Mouse (Mus musculus) C2C12 (cell line): ENCODE measurements at regions not wholly inside any gene's neighbourhood (a gene's known extent, or its start where the extent isn't known, plus 50 kb on each side); places are given as distances from the start of the nearest gene placed in this dataset.

Experiments
- CTCF ChIP-seq: IDR thresholded peaks from one replicate; pipeline ENCODE4 v1.5.1; 2011; ENCODE audit not compliant: control insufficient read depth, insufficient read depth, insufficient read length
- FOSL1 ChIP-seq: IDR thresholded peaks from one replicate; pipeline ENCODE4 v1.8.0; 2011; ENCODE audit warnings: mild to moderate bottlenecking, low read length; ENCODE audit not compliant: poor library complexity, insufficient read depth, severe bottlenecking
- MAX ChIP-seq: IDR thresholded peaks from one replicate; pipeline ENCODE4 v1.6.1; 2011; ENCODE audit warnings: mild to moderate bottlenecking, control low read depth
- MYOD1 ChIP-seq: IDR thresholded peaks from one replicate; pipeline ENCODE4 v1.6.1; 2011; ENCODE audit warnings: low read depth; ENCODE audit not compliant: control insufficient read depth, insufficient read length
- MYOG ChIP-seq: IDR thresholded peaks from one replicate; pipeline ENCODE4 v1.6.1; 2011; ENCODE audit not compliant: control insufficient read depth, insufficient read length; ENCODE audit errors: extremely low read depth

DNA sequence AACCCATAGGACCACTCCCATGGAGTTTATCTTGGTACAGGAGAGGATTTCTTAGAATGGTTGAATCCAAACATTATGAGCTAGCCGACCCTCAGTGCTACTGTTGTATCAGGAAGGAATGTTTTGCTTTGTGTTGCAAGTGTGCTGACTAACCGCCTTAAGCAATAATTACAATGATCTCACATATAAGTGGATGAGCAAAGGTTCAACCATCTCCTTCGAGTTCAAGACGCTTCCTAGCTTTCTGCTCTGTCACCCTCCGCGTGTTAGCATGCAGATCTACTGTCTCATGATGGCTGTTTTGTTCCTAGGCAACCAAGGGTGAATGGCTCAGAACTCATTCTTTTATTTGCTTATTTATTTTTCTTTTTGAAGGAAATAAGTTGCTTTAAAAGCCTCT is 84.7 kb downstream of the Klf5 start:
- TF ChIP-seq CTCF (no peak), MAX (no peak), FOSL1 (no peak), MYOD1 (no peak), MYOG (no peak)
